Mouse (Mus musculus): ENCODE data around the gene Mrc2. TPM values are rescaled to one million over a fixed set of nuclear protein-coding genes. Genes with fewer than 3 reads are reported as not detected.

Mrc2 gene
- total and polyA plus RNA-seq, 3 experiments: under 0.01 to 0.10 (median 0.09) TPM

DNA sequence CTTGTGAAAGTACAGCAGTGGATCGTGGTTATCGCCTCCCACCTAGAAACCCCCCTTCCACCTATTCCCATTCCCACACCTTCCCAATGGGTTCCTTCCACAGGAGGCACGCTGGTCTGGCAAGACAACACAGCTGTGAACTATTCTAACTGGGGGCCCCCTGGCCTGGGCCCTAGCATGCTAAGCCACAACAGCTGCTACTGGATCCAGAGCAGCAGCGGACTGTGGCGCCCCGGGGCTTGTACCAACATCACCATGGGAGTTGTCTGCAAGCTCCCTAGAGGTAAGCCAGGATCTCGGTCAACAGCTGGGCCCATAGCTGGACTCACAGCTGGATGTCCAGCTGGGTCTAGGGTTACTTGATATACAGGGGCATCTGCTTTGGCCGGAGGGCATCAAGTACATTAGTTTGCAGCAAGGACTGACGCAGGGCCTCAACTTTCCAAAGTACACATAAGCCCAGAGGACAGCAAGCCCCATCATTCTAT, 56.1 kb downstream of the Mrc2 start:
- peaks cover 9 to 24% of the 10 kb centered on the region in 2 experiments; a peak in 3 of 4 replicates for H3K4me1 ChIP-seq (ENCODE audit: control insufficient read depth in 1 of 2, insufficient read depth in 2 of 2)
- H3K79me2 ChIP-seq (replicated peaks; ENCODE audit: control insufficient read depth, extremely low read depth, insufficient read depth, poor library complexity, severe bottlenecking): no peaks in the 10 kb centered on the region
- no peak overlapping the region for H3K4me3 ChIP-seq (replicated peaks in 1 of 3; ENCODE audit: low read depth in 2 of 3, low read length in 2 of 3, poor library complexity in 1 of 3)
- dilution Hi-C loops (cut with MboI; ENCODE audit: extremely low pct_ligation_motif_present, extremely low pct_unique_long_range_greater_than_20kb, low sequenced_read_pairs) (no loop called here), in situ Hi-C loops (cut with MboI; ENCODE audit: low pct_ligation_motif_present, low pct_unique_long_range_greater_than_20kb, low sequenced_read_pairs) (loop anchor here (5.0 kb wide), 2 partner anchors 244 to 564 kb away; no protein-coding TSS in a partner anchor)
- H3K27me3 ChIP-seq (replicated peaks): no peaks in the 10 kb centered on the region
- H3K36me3 ChIP-seq (replicated peaks in 1 of 2; ENCODE audit: control insufficient read depth in 1 of 2, insufficient read depth in 1 of 2, low read length in 1 of 2): no peaks in the 10 kb centered on the region
- DNase-seq (ENCODE audit: extremely low read depth): no peak
- H3K9ac ChIP-seq (ENCODE audit: insufficient read depth, low read depth): no peak overlapping the region
- no peak for TF ChIP-seq SIN3A (IDR thresholded peaks at IDR 0.05; ENCODE audit: low read length)
- no peak for TF ChIP-seq MEF2A (IDR thresholded peaks at IDR 0.05; ENCODE audit: borderline replicate concordance, low read depth, low read length)
- TF ChIP-seq E2F4 (IDR thresholded peaks at IDR 0.05; ENCODE audit: insufficient replicate concordance, low read depth, low read length): no peak
- no peak for TF ChIP-seq EP300 (IDR thresholded peaks at IDR 0.05; ENCODE audit: low read length)
- no peak for TF ChIP-seq TBP (conservative IDR thresholded peaks at IDR 0.05; ENCODE audit: low read depth, low read length)
- TF ChIP-seq CTCF (conservative IDR thresholded peaks at IDR 0.05 in 1 of 2, IDR thresholded peaks at IDR 0.05 in 1 of 2; ENCODE audit: low read depth in 2 of 2, low read length in 2 of 2): no peak
- H3K4me2 ChIP-seq (ENCODE audit: insufficient read depth, low read depth, poor library complexity, severe bottlenecking): no peak overlapping the region
- H3K9me3 ChIP-seq (replicated peaks; ENCODE audit: low read length): no peaks in the 10 kb centered on the region
- H3K27ac ChIP-seq (ENCODE audit: insufficient read depth, low read depth): no peak overlapping the region

DNA sequence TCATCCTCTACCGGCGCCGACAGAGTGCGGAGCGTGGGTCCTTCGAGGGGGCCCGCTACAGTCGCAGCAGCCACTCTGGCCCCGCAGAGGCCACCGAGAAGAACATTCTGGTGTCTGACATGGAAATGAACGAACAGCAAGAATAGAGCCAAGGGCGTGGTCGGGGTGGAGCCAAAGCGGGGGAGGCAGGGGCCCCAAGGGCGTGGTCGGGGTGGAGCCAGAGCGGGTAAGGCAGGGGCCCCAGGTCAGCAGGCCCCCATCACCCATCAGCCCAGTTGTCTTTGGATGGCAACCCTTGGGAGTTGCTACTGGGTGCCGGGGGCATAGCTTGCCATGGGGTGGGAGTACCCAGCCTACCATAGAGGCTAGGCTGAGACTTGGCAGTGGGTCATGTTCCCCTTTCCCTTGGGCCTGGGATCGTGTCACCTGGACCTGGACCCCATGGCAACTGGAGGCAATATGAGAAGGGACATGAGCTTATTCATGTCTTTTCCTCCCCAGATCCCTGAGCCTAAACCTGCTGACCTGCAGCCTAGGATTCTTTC, 57.4 kb downstream of the Mrc2 start:
- Histone ChIP-seq H3K4me3 (replicated peaks in 1 of 3; ENCODE audit: low read depth in 2 of 3, low read length in 2 of 3, poor library complexity in 1 of 3) (no peak overlapping the region), H3K27me3 (replicated peaks) (no peaks in the 10 kb centered on the region), H3K4me1 (ENCODE audit: control insufficient read depth in 1 of 2, insufficient read depth in 2 of 2) (peaks cover 9 to 24% of the 10 kb centered on the region in 2 experiments; a peak in 3 of 4 replicates), H3K9me3 (replicated peaks; ENCODE audit: low read length) (no peaks in the 10 kb centered on the region), H3K9ac (ENCODE audit: insufficient read depth, low read depth) (no peak overlapping the region), H3K4me2 (ENCODE audit: insufficient read depth, low read depth, poor library complexity, severe bottlenecking) (peak overlapping the region; percentile 39; the same call in 1 of the 2 replicates), H3K79me2 (replicated peaks; ENCODE audit: control insufficient read depth, extremely low read depth, insufficient read depth, poor library complexity, severe bottlenecking) (no peaks in the 10 kb centered on the region), H3K36me3 (replicated peaks in 1 of 2; ENCODE audit: control insufficient read depth in 1 of 2, insufficient read depth in 1 of 2, low read length in 1 of 2) (no peaks in the 10 kb centered on the region), H3K27ac (ENCODE audit: insufficient read depth, low read depth) (no peak overlapping the region)
- in situ Hi-C loops (cut with MboI; ENCODE audit: low pct_ligation_motif_present, low pct_unique_long_range_greater_than_20kb, low sequenced_read_pairs) (loop anchor here (5.0 kb wide), 2 partner anchors 242 to 562 kb away; no protein-coding TSS in a partner anchor), dilution Hi-C loops (cut with MboI; ENCODE audit: extremely low pct_ligation_motif_present, extremely low pct_unique_long_range_greater_than_20kb, low sequenced_read_pairs) (no loop called here)
- DNase-seq (ENCODE audit: extremely low read depth): no peak
- TF ChIP-seq ZNF384 (IDR thresholded peaks at IDR 0.05; ENCODE audit: low read depth, low read length) (no peak), POLR2AphosphoS2 (IDR thresholded peaks at IDR 0.05; ENCODE audit: low read depth, low read length) (no peak), CTCF (conservative IDR thresholded peaks at IDR 0.05 in 1 of 2, IDR thresholded peaks at IDR 0.05 in 1 of 2; ENCODE audit: low read depth in 2 of 2, low read length in 2 of 2) (no peak), IRF4 (IDR thresholded peaks at IDR 0.05; ENCODE audit: low read depth, low read length) (no peak), POLR2A (IDR thresholded peaks at IDR 0.05; ENCODE audit: low read depth, low read length) (no peak), JUND (conservative IDR thresholded peaks at IDR 0.05; ENCODE audit: low read depth, low read length) (no peak), NELFE (IDR thresholded peaks at IDR 0.05; ENCODE audit: low read depth, low read length) (no peak), CHD1 (IDR thresholded peaks at IDR 0.05; ENCODE audit: low read depth, low read length) (no peak), PAX5 (IDR thresholded peaks at IDR 0.05; ENCODE audit: low read length) (no peak), RAD21 (IDR thresholded peaks at IDR 0.05; ENCODE audit: low read depth, low read length) (no peak)
